Mouse (Mus musculus) C2C12 (cell line): ENCODE data around the gene Vmn1r19. TPM values are rescaled to one million over a fixed set of nuclear protein-coding genes. Genes with fewer than 3 reads are reported as not detected.

Source experiments
- H3K27me3 ChIP-seq: one replicate; pipeline ENCODE4 v1.6.1; 2011; ENCODE audit not compliant: control insufficient read depth, insufficient read depth, insufficient read length
- H3K36me3 ChIP-seq: one replicate; pipeline ENCODE4 v1.6.1; 2011; ENCODE audit not compliant: control insufficient read depth, insufficient read depth
- H3K4me3 ChIP-seq: one replicate; pipeline ENCODE4 v1.5.1; 2011; ENCODE audit warnings: mild to moderate bottlenecking, control low read depth; ENCODE audit not compliant: poor library complexity, insufficient read depth, severe bottlenecking
- H3K79me2 ChIP-seq: one replicate; pipeline ENCODE4 v1.6.1; 2011; ENCODE audit not compliant: control insufficient read depth, insufficient read depth
- H3K79me3 ChIP-seq: one replicate; pipeline ENCODE4 v1.6.1; 2011; ENCODE audit warnings: low read depth, control low read depth
- H3ac ChIP-seq: one replicate; pipeline ENCODE3; 2011; ENCODE audit warnings: low read depth; ENCODE audit not compliant: control insufficient read depth, insufficient read length
- CEBPB ChIP-seq: IDR thresholded peaks from one replicate; pipeline ENCODE4 v1.6.1; 2011; ENCODE audit warnings: low read depth, mild to moderate bottlenecking, control low read depth, moderate library complexity
- CTCF ChIP-seq: IDR thresholded peaks from one replicate; pipeline ENCODE4 v1.5.1; 2011; ENCODE audit not compliant: control insufficient read depth, insufficient read depth, insufficient read length
- FOSL1 ChIP-seq: IDR thresholded peaks from one replicate; pipeline ENCODE4 v1.8.0; 2011; ENCODE audit warnings: mild to moderate bottlenecking, low read length; ENCODE audit not compliant: poor library complexity, insufficient read depth, severe bottlenecking
- MYOD1 ChIP-seq: IDR thresholded peaks from one replicate; pipeline ENCODE4 v1.6.1; 2011; ENCODE audit warnings: low read depth; ENCODE audit not compliant: control insufficient read depth, insufficient read length
- MYOG ChIP-seq: IDR thresholded peaks from one replicate; pipeline ENCODE4 v1.6.1; 2011; ENCODE audit not compliant: control insufficient read depth, insufficient read length; ENCODE audit errors: extremely low read depth
- USF1 ChIP-seq: IDR thresholded peaks from one replicate; pipeline ENCODE4 v1.6.1; 2011; ENCODE audit warnings: low read depth, mild to moderate bottlenecking, control low read depth, moderate library complexity
- polyA plus RNA-seq: library from polyadenylated mRNA; unstranded; fragments of >200 nt; fragmentation: generic; extraction: Trizol; gene quantifications from one replicate; pipeline ENCODE4 v1.2.1, GENCODE M21; 2012; ENCODE audit warnings: missing spikeins

Gene Vmn1r19
- polyA plus RNA-seq, 1 experiment: not detected

DNA sequence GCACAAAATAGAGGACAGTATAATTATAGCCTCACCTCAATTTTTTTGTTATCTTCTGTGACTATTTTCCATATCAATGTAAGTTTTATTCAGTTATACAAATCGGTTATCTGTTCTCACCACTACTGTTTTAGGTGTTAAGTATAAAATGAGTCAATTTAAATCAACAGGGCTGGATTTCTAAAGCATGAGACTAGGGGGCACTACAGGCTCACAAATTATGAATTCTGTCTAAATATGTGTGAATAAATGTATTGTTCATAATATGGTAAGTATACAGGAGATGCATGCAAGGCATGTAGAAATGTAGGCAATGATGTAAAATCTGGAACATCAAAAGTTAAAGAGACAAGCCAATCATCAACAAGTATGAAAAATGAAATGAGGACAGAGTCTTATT is 27.6 kb downstream of the Vmn1r19 start:
- Histone ChIP-seq H3ac (no peak overlapping the region), H3K27me3 (no peaks in the 10 kb centered on the region), H3K79me2 (no peaks in the 10 kb centered on the region), H3K36me3 (no peaks in the 10 kb centered on the region), H3K4me3 (no peak overlapping the region), H3K79me3 (no peaks in the 10 kb centered on the region)
- TF ChIP-seq USF1: no peak
- no peak for TF ChIP-seq MYOD1
- no peak for TF ChIP-seq CTCF
- TF ChIP-seq MYOG: no peak
- no peak for TF ChIP-seq CEBPB
- no peak for TF ChIP-seq FOSL1

Other genes with a start within 250 kb of the Vmn1r19 start
- gene Vmn1r12, start 246.9 kb upstream of the Vmn1r19 start, polyA plus RNA-seq: not detected
- not detected for gene Vmn1r13, start 200.5 kb upstream of the Vmn1r19 start, polyA plus RNA-seq
- not detected for gene Vmn1r14, start 172.1 kb upstream of the Vmn1r19 start, polyA plus RNA-seq
- gene Vmn1r15, start 145.8 kb upstream of the Vmn1r19 start, polyA plus RNA-seq: not detected
- gene Vmn1r16, start 74.3 kb upstream of the Vmn1r19 start, polyA plus RNA-seq: not detected
- not detected for gene Vmn1r17, start 40.1 kb upstream of the Vmn1r19 start, polyA plus RNA-seq
- not detected for gene Vmn1r18, start 8.0 kb upstream of the Vmn1r19 start, polyA plus RNA-seq
- gene Vmn1r20, start 25.1 kb downstream of the Vmn1r19 start, polyA plus RNA-seq: not detected
- 0.15 TPM for gene Ppm1k, start 131.7 kb downstream of the Vmn1r19 start, polyA plus RNA-seq
- gene Herc6, start 177.2 kb downstream of the Vmn1r19 start, polyA plus RNA-seq: 1.4 TPM